Mouse (Mus musculus) Patski (cell line): ENCODE results near the gene Slc4a8. TPM values are rescaled to one million over a fixed set of nuclear protein-coding genes. Genes with fewer than 3 reads are reported as not detected.

Experiments
- ATAC-seq: fragments of 100-300 bp; one replicate; pipeline ENCODE4 v1.8.0; 2021
- CTCF ChIA-PET: fragments of 350-600 bp; sonication (Branson Sonifier 250); formaldehyde crosslinking; loops from one replicate; lab custom pipeline; 2022; ENCODE audit warnings: inconsistent platforms; lab: Charles Lee
- POLR2A ChIA-PET: fragments of 350-600 bp; sonication (Branson Sonifier 250); formaldehyde crosslinking; loops from one replicate; lab custom pipeline; 2022; ENCODE audit warnings: antibody characterized with exemption, inconsistent platforms; lab: Charles Lee
- DNase-seq: peaks from one replicate; pipeline ENCODE4 v3.0.0-alpha.2; 2011; ENCODE audit warnings: low read depth, low spot score
- H3K27me3 ChIP-seq: fragments of 371-371 bp; one replicate; pipeline ENCODE4 v1.5.1; 2021
- CTCF ChIP-seq: fragments of 100-300 bp; IDR thresholded peaks from one replicate; pipeline ENCODE4 v1.5.1; 2021
- in situ Hi-C: fragments of 300-500 bp; cut with MboI; formaldehyde crosslinking; loops from 3 replicates; pipeline ENCODE4 v1.11.1; 2018; ENCODE audit warnings: low pct_unique_long_range_greater_than_20kb, mixed read lengths
- polyA plus RNA-seq: library from polyadenylated mRNA; unstranded; gene quantifications from one replicate; pipeline ENCODE4 v1.2.3, GENCODE M21; 2021

Slc4a8 gene
- polyA plus RNA-seq = 13.1 TPM

DNA sequence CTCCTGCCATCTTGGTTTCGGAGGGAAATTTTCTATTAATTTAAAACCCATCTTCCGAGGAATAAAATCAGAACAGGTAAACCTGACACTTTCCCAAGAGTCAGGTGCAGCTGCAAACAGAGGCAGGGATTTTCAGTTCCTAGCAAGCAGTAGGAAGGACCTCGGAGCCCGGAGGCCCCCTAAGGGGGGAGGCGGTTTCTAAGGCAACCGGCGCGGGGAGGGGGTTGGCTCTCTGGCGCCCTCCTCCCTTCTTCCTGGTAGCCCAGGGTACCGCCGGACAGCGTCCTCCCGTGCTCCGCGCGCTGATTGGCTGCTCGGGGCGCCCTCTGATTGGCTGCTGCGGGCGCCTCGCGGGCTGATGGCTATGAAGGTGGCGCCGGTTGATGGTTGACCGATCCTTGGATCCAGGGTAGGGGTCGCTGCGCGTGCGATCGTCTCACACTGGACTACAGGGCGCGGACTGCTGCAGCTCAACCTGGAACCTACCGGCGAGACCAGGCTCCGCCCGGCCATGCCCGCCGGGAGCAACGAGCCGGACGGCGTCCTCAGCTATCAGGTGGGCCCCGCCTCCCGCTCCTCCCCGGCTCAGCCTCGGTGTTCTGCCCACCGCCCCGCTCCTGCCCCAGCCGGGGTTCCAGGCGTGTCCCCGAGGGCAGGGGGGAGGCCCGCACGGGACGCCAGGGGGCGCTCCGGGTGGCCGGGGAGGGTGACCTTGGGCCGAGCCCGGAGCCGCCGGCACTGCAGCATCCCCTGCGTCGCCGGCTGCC, at the start of gene Slc4a8:
Gene Slc4a8 (plus strand): TSS at position 329 of the 767 bp plus-strand sequence.
- ChIA-PET POLR2A (interaction anchor here (0.5 to 1.3 kb wide), 3 partner anchors 14 to 413 kb away, joined by 3 to 5 read pairs (median 4); no protein-coding TSS in a partner anchor), CTCF (interaction anchor here (1.0 to 5.4 kb wide), 4 partner anchors 15 to 30 kb away, joined by 3 to 30 read pairs (median 4); no protein-coding TSS in a partner anchor)
- no peaks in the 10 kb centered on the region for H3K27me3 ChIP-seq
- in situ Hi-C loops = no loop called here
- ATAC-seq = peak; percentile 82
- DNase-seq = no peak
- TF ChIP-seq CTCF = no peak

DNA sequence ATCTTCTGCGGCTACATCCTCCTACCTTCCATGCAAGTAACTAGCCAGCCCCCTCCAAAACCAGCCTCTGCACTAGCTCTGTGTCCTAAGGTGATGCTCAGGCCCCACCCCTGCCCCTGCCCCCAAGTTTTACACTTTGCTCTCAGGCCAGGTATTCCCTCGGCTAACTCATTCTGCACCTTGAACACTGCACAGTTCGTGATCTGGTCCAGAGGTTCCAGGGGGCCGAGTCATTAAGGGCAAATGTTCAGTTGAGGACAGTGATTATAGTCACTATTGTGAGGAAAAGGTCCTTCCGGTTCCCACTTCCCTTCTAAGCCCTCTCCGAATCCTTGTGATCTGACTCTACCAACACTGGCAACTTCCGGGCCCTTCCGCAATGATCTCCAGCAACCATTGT, 47.1 kb upstream of the Slc4a8 start:
- no peaks in the 10 kb centered on the region for H3K27me3 ChIP-seq
- ATAC-seq (no peak), DNase-seq (no peak)
- in situ Hi-C loops = no loop called here
- no peak for TF ChIP-seq CTCF
- POLR2A ChIA-PET = no interaction called here
- CTCF ChIA-PET = no interaction called here

DNA sequence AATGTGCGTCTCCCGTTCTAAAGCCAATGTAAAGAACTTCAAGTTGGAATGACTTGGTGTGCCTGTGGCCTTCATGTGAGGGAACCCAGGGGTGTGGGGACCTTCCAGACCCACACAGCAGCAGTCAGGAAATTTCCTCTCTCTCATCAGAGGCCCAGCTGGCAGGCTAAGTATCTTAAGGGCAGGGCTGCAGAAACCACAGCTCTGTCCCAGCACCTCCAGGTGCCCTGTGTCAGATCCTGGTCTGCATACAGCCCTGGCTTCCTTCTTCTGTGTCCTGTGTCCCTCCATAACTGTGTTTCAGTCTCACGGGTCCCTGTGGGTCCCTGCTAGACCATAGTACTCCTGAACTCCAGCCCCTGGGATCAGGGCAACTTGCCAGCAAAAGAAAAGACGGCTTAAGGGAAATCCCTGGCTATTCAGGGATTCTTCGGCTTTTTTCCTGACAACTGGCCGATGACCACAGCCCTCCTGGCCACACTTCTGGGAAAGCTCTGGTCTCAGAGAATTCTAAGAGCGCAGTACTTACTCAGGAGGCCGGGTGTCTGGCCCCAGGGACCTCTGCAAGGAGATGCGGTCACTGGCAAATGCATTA, 46.1 kb upstream of the Slc4a8 start:
- DNase-seq (no peak), ATAC-seq (no peak)
- ChIA-PET CTCF (no interaction called here), POLR2A (no interaction called here)
- in situ Hi-C loops = no loop called here
- no peak for TF ChIP-seq CTCF
- H3K27me3 ChIP-seq = no peaks in the 10 kb centered on the region

DNA sequence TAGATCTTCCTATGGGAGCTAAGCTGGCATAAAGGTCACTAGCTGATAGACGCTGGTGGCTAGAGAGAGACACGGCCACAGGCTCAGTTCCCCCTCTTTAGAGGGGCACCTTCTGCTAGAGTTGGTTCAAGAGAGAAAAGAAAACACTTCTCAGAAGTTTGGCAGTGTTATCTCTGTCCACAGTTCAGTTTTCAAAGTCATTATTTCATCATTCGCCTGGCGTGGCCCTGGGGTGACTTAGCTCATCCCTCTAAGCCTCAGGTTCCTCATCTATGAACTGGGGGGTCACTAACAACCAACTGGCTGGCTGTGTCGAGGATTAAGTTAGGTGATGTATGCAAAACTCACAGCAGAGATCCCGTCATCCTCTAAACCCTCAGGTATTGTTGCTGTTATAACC, 43.6 kb upstream of the Slc4a8 start:
- ATAC-seq (no peak), DNase-seq (no peak)
- in situ Hi-C loops = no loop called here
- POLR2A ChIA-PET = no interaction called here
- CTCF ChIA-PET = interaction anchor here (1.3 kb wide), 1 partner anchor 20 kb away, joined by 3 read pairs; no protein-coding TSS in a partner anchor
- TF ChIP-seq CTCF = no peak
- H3K27me3 ChIP-seq = no peaks in the 10 kb centered on the region

DNA sequence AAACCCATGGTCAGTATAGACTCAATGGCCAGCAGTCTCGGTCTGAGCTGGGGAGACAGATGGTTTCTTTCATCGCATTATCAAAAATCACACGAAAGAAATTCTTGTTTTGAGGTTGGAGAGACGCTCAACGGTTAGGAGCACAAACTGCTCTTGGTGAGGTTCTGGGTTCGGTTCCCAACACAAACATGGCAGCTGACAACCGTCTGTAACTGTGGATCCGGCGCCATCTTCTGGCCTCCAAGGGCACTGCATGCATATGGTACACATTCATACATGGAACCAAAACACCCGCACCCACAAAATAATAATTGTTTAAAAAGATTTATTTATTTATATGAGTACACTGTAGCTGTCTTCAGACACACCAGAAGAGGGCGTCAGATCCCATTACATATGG, 43.0 kb upstream of the Slc4a8 start:
- TF ChIP-seq CTCF = no peak
- ATAC-seq (no peak), DNase-seq (no peak)
- no peaks in the 10 kb centered on the region for H3K27me3 ChIP-seq
- ChIA-PET POLR2A (no interaction called here), CTCF (no interaction called here)
- in situ Hi-C loops = no loop called here

DNA sequence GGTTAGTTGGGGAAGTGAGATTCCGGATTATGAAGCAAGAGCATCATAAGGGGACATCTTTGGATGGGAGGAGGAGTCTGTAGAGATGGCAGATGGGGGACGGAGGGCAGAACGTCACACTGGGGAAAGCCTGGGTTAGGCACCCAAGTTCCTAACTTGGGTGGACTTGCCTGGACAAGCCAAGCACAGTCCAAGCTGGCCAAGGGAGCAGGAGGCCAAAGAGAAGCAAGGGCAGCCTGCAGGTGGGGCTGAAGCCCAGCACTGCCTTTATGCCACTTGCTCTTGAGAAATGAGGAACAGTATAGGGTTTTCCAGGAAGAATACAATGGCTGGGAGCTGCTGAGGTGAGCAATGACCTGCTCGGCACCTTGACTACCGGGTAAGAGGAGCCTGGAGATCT, 42.3 kb upstream of the Slc4a8 start:
- no peak for TF ChIP-seq CTCF
- no peaks in the 10 kb centered on the region for H3K27me3 ChIP-seq
- ChIA-PET POLR2A (no interaction called here), CTCF (no interaction called here)
- in situ Hi-C loops = no loop called here
- no peak for DNase-seq
- no peak for ATAC-seq

DNA sequence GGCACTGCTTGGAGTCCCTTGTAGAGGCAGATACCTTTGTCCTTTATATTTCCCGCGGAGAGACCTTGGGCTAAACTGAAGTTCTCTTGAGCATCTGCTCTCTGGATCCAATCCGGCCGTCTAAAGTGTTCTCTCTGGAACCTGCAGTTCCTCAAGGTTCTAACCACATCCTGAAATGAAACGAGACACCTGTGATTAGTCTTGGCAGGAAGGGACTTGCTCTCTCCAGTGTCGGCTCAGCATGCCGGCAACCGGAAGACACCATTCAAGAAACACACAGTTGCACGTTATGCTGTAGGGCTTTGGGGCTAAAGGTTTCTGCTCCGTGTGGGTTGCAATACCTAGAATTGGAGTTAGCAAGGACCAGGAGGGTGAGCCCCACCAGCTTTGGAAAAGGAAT, 41.5 kb upstream of the Slc4a8 start:
- CTCF ChIA-PET = no interaction called here

DNA sequence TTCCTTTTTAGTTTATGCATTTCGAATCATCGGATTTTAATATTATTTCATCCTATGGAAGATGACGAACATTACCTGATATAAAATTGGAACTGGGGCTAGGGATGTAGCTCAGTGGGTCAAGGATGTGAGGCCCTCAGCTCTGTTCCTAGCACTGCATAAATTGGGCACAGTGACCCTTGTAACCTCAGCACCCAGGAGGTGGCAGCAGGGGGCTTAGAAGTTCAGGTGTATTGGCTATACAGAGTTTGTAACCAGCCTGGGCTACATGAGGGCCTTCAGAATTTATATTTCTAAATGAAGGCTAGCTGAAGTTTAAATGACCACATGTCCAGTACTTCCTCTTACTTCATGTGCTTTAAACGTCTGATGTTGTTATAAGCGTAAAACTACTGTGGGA, 40.1 kb upstream of the Slc4a8 start:
- ChIA-PET CTCF (interaction anchor here (1.1 to 1.5 kb wide), 2 partner anchors 9 to 44 kb away, joined by 3 read pairs; no protein-coding TSS in a partner anchor), POLR2A (no interaction called here)
- ATAC-seq = no peak
- DNase-seq = no peak
- in situ Hi-C loops = no loop called here
- no peaks in the 10 kb centered on the region for H3K27me3 ChIP-seq
- TF ChIP-seq CTCF = no peak

More for the DNA sequence above, 41.5 kb upstream of the Slc4a8 start:
- H3K27me3 ChIP-seq = no peaks in the 10 kb centered on the region
- DNase-seq (no peak), ATAC-seq (no peak)
- in situ Hi-C loops = no loop called here
- POLR2A ChIA-PET = no interaction called here
- TF ChIP-seq CTCF = no peak

DNA sequence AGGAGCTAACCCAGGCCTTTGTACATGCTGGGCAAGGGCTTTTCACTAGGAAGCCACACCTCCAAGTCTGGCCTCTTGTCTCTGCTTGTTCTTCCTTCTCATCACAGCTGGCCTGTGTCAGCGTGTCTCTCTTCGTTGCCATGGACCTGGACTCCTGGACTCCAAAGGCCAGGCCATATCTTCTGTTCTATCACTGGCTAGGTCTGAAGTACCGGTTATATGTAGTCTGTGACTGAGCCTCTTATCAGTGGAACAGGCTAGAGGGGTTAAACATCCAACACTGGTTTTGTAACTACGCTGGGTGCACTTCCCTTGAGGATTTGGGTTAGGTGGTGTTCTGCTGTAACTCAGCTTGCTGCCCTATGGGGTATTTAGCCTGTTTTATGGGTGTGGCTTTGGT, 39.5 kb upstream of the Slc4a8 start:
- ChIA-PET CTCF (interaction anchor here (1.5 kb wide), 1 partner anchor 43 kb away, joined by 3 read pairs; no protein-coding TSS in a partner anchor), POLR2A (no interaction called here)
- H3K27me3 ChIP-seq = no peaks in the 10 kb centered on the region
- ATAC-seq = no peak
- no peak for DNase-seq
- TF ChIP-seq CTCF = no peak
- in situ Hi-C loops = no loop called here

DNA sequence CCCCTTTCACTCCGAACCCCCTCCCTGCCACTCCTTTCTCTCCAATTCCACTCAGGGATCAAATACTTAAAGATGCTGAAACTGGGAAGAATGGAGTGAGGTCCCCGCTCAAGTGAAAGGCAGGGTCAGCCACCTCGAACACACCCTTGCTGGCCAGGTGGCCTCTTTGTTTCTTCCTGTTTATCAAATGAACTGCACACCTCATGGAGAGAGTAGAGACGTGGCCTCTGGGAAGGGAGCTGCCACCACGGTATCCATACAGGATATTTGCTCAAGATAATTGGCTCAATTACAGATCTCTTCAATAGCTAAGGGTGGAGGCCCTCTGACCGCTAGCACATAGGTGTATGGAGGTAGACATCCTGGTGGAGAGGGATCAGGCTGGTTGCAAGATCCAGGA, 39.0 kb upstream of the Slc4a8 start:
- no peak for DNase-seq
- ATAC-seq = no peak
- no peak for TF ChIP-seq CTCF
- ChIA-PET POLR2A (no interaction called here), CTCF (interaction anchor here (1.5 kb wide), 1 partner anchor 43 kb away, joined by 3 read pairs; no protein-coding TSS in a partner anchor)
- in situ Hi-C loops = no loop called here
- H3K27me3 ChIP-seq = no peaks in the 10 kb centered on the region

DNA sequence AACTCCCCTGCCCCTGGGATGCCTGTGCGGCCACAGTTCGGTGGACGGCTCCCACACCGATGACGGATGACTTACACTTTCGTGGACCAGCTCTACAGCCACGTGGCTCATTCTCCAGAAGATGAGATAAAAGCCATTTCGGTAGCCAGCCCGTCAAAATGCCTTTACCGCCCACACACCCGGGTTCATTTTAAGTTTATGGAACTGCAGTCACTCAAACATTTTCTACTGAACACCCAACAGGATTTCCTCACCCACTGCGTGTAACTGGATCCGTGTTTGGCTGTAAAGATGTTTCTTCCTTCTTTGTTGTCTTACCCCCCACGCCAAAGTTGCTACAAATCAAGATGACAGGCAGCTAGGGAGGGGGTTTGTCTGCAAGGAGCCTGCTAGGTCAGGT, 38.0 kb upstream of the Slc4a8 start:
- in situ Hi-C loops = no loop called here
- ATAC-seq (no peak), DNase-seq (no peak)
- no peak for TF ChIP-seq CTCF
- no peaks in the 10 kb centered on the region for H3K27me3 ChIP-seq
- CTCF ChIA-PET = no interaction called here
- POLR2A ChIA-PET = interaction anchor here (0.6 kb wide), 1 partner anchor 44 kb away, joined by 3 read pairs; no protein-coding TSS in a partner anchor
